Mouse (Mus musculus) forebrain, embryonic 15.5 days (tissue): ENCODE data around the gene Col25a1. TPM values are rescaled to one million over a fixed set of nuclear protein-coding genes. Genes with fewer than 3 reads are reported as not detected.

Experiments
- ATAC-seq: fragments of 200-750 bp; cut with Nextera tagmentation; replicated peaks from 2 replicates; pipeline ENCODE4 v1.8.0; 2017; ENCODE audit warnings: mild to moderate bottlenecking, moderate TSS enrichment, moderate library complexity
- H3K27ac ChIP-seq: fragments of 300-500 bp; sonication (generic); replicated peaks from 2 replicates; pipeline ENCODE4 v1.5.1; 2015; ENCODE audit warnings: mild to moderate bottlenecking, inconsistent platforms
- H3K27me3 ChIP-seq: fragments of 300-500 bp; sonication (generic); 2 replicates; pipeline ENCODE4 v1.6.1; 2015; ENCODE audit warnings: inconsistent platforms
- H3K36me3 ChIP-seq: fragments of 300-500 bp; sonication (generic); 2 replicates; pipeline ENCODE4 v1.6.1; 2015; ENCODE audit warnings: mild to moderate bottlenecking, inconsistent platforms
- H3K4me1 ChIP-seq: fragments of 300-500 bp; sonication (generic); 2 replicates; pipeline ENCODE4 v1.6.1; 2015; ENCODE audit warnings: inconsistent platforms
- H3K4me2 ChIP-seq: fragments of 300-500 bp; sonication (generic); replicated peaks from 2 replicates; pipeline ENCODE4 v1.6.1; 2015; ENCODE audit warnings: mild to moderate bottlenecking, inconsistent platforms
- H3K4me3 ChIP-seq: fragments of 300-500 bp; sonication (generic); 2 replicates; pipeline ENCODE4 v1.5.1; 2015; ENCODE audit warnings: mild to moderate bottlenecking, inconsistent platforms
- H3K9ac ChIP-seq: fragments of 300-500 bp; sonication (generic); replicated peaks from 2 replicates; pipeline ENCODE4 v1.6.1; 2015; ENCODE audit warnings: mild to moderate bottlenecking, inconsistent platforms
- H3K9me3 ChIP-seq: fragments of 300-500 bp; sonication (generic); 2 replicates; pipeline ENCODE4 v1.6.1; 2016; ENCODE audit warnings: inconsistent platforms
- WGBS: fragments of 180-500 bp; shearing (Covaris S2); methylation state at CpG from one replicate; pipeline ENCODE4 v1.1.7; 2015; ENCODE audit warnings: mixed read lengths; 5-methylcytosine and 5-hydroxymethylcytosine counted together
- polyA plus RNA-seq: library from polyadenylated mRNA; unstranded; fragments of >200 nt; fragmentation: Nextera tagmentation; extraction: Ambion mirVana; gene quantifications from 2 replicates; pipeline ENCODE4 v1.2.1, GENCODE M21; 2015

The Col25a1 gene
- polyA plus RNA-seq, 1 experiment from 2014 or later = 3.8 TPM

DNA sequence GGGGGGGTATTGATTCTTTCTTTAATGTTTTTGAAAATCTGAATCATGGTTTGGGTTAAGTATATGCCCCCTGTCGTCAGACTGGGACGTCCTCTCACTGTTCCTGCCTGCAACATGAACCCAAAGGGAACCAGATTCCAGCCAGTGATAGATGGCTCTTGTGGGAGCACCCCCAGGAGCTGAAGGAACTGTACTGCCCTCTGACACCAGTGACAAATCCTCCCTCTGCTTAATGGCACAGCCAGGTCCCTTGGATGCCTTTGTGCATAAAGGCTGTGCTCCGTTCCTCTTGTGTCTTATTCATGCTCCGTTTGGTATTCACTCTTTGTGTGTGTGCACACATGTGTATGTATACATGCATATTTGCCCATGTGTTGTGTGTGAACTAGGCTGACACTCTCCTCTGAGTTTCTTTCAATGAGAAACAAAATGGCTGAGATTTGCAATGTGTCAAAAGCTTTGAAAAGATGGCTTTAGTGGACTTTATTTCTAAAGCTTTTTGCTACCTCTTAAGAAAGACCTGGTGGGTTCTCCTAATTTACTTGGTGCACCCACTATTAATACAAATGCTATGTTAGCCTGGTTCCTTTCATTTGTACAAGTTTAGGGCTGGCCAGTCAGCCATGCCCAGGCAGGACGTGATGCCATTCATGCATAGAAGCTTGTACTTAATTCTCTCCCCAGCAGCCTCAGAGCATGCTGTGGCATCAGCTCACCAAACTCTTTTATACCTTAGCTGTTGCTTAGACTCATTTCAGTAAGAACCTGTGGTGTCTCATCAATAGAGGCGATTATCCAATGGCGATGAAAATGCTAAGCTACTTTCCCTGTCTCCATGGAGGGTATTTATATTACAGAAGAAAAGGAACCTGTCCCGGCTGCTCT is 273.5 kb downstream of the Col25a1 start:
- H3K4me1 ChIP-seq = peaks cover 3% of the 10 kb centered on the region; the same call in 1 of the 2 replicates
- 12% methylated on average over 8 of the region's 8 CpGs for WGBS
- H3K9me3 ChIP-seq = no peaks in the 10 kb centered on the region
- peak; percentile 49; the same call in 1 of the 2 replicates for ATAC-seq
- no peak overlapping the region for H3K9ac ChIP-seq
- H3K4me2 ChIP-seq = no peak overlapping the region
- no peaks in the 10 kb centered on the region for H3K27me3 ChIP-seq
- H3K36me3 ChIP-seq = no peaks in the 10 kb centered on the region
- no peak overlapping the region for H3K4me3 ChIP-seq
- no peak overlapping the region for H3K27ac ChIP-seq

DNA sequence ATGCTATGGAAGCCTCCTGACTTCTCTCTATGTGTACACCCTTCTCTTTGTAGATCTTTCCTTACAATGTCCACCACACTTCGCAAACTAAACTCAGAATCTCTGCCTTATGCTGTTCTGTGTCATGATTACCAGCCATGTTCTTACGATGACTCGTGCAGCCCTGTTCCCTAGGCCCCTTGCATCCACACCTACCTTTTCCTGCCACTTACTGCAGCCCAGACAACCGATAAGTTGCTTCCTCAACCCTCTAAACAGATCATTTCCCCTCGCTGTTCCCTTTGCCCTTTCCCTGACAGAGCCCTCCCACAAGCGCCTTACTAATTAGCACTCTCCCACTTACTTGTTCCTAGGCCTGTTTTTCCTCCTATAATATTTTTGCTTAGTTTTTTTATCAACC is 275.9 kb downstream of the Col25a1 start:
- Histone ChIP-seq H3K27ac (no peak overlapping the region), H3K36me3 (no peaks in the 10 kb centered on the region), H3K4me3 (no peak overlapping the region), H3K27me3 (no peaks in the 10 kb centered on the region), H3K9ac (no peak overlapping the region), H3K4me2 (no peak overlapping the region), H3K4me1 (peaks cover 3% of the 10 kb centered on the region; the same call in 1 of the 2 replicates), H3K9me3 (no peaks in the 10 kb centered on the region)
- ATAC-seq = no peak
- 69% methylated on average over 6 of the region's 6 CpGs for WGBS

DNA sequence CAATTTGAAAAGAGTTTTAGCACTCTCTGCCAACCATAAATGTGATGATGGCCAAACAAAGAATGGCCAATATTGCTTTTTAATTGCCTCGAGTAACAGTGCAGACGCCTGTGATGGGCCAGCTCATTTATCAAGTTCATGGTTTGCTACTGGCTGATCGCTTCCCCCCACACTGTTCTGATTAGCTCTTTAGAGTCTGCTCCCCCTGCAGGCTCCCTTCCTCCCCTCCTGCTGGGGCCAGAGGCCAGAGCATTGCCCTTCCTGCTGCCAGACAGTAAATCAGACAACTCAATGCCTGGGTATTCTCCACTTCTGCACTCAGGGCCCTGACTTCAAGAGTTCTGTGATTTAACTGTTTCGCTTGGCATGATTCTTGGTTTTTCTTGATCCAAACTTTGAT is 281.9 kb downstream of the Col25a1 start:
- no peak for ATAC-seq
- 38% methylated on average over 4 of the region's 4 CpGs for WGBS
- H3K27me3 ChIP-seq = no peaks in the 10 kb centered on the region

GRCm38 (mm10) chr3:130418951-130419350 is 287.6 kb downstream of the Col25a1 start:
- Histone ChIP-seq H3K27me3 (no peaks in the 10 kb centered on the region), H3K9ac (no peak overlapping the region), H3K27ac (no peak overlapping the region), H3K4me3 (no peak overlapping the region), H3K4me1 (no peaks in the 10 kb centered on the region), H3K4me2 (no peak overlapping the region), H3K9me3 (no peaks in the 10 kb centered on the region), H3K36me3 (no peaks in the 10 kb centered on the region)
- WGBS = 92% methylated on average over 9 of the region's 9 CpGs
- ATAC-seq = no peak

More for the DNA sequence above, 281.9 kb downstream of the Col25a1 start:
- Histone ChIP-seq H3K4me1 (no peaks in the 10 kb centered on the region), H3K9me3 (no peaks in the 10 kb centered on the region), H3K9ac (no peak overlapping the region), H3K4me2 (no peak overlapping the region), H3K27ac (no peak overlapping the region), H3K36me3 (no peaks in the 10 kb centered on the region), H3K4me3 (no peak overlapping the region)

DNA sequence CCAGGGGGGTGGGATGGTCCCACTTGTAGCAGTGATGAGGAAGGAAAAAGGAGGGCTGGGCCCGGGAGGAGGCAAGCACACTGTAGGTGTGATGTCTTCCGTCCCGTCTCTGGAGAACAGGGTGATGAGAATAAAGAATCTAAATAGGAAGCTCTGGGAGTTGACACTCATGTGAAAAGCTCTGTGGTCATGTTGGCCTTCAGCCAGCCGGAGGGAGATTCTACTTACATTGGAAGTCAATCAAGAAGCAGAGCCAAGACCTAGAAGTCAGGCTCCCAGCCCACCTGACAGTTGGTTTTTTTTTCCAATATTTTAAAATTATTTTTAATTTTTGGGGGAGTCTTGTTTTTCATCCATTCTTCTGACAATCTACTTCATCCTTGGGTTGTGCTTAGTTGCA is 297.5 kb downstream of the Col25a1 start:
- Histone ChIP-seq H3K4me1 (no peaks in the 10 kb centered on the region), H3K27me3 (no peaks in the 10 kb centered on the region), H3K9me3 (no peaks in the 10 kb centered on the region), H3K4me2 (no peak overlapping the region), H3K36me3 (no peaks in the 10 kb centered on the region), H3K9ac (no peak overlapping the region), H3K27ac (no peak overlapping the region), H3K4me3 (no peak overlapping the region)
- ATAC-seq = no peak
- 89% methylated on average over 4 of the region's 4 CpGs for WGBS

DNA sequence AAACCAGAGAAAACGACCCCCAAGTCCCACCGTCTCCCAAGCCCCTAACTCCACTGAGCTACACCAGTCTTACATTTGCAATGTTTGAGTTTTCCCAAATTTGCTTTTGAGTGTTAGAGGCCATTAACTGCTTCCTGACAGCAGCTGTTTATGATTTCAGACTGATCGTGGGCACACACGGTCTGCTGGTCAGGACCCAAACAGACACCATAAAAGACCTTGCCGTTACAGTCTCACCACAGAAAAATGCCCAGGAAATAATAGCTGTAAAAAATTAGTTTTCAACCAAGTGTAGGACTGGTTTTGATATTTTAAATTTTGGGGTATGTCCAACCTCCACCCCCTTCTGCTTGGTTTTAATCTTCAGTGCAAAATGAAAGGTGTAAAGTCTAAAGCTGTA is 298.8 kb downstream of the Col25a1 start:
- Histone ChIP-seq H3K27me3 (no peaks in the 10 kb centered on the region), H3K36me3 (no peaks in the 10 kb centered on the region), H3K4me3 (no peak overlapping the region), H3K9ac (no peak overlapping the region), H3K9me3 (no peaks in the 10 kb centered on the region), H3K27ac (no peak overlapping the region), H3K4me1 (no peaks in the 10 kb centered on the region), H3K4me2 (no peak overlapping the region)
- ATAC-seq = no peak
- WGBS = 88% methylated on average over 5 of the region's 5 CpGs

DNA sequence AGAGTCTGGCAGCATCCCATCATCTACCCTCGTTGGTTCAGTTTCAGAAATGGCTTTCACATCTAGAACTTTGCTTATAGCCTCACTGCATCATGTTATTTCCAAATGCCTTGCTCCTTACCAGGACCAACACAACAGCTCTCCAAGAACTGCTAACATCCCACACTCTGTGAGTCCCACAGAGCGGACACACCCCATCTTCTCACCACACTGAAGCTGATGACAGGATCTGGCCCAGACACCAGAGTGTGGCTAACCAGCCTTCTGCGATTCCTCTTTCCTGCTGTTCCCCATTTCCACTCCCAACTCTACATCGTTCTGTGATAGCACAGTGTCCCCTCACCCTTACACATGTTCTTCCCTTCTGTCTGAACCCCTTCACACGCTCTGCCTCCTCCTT is 301.5 kb downstream of the Col25a1 start:
- Histone ChIP-seq H3K4me3 (no peak overlapping the region), H3K36me3 (no peaks in the 10 kb centered on the region), H3K9ac (no peak overlapping the region), H3K9me3 (no peaks in the 10 kb centered on the region), H3K27ac (no peak overlapping the region), H3K4me2 (no peak overlapping the region), H3K27me3 (no peaks in the 10 kb centered on the region), H3K4me1 (no peaks in the 10 kb centered on the region)
- no peak for ATAC-seq
- WGBS = 86% methylated on average over 5 of the region's 5 CpGs

GRCm38 (mm10) chr3:130436956-130437355 is 305.7 kb downstream of the Col25a1 start:
- ATAC-seq = no peak
- no peaks in the 10 kb centered on the region for H3K4me1 ChIP-seq
- no peaks in the 10 kb centered on the region for H3K36me3 ChIP-seq
- H3K27ac ChIP-seq = no peak overlapping the region
- H3K27me3 ChIP-seq = no peaks in the 10 kb centered on the region
- no peak overlapping the region for H3K9ac ChIP-seq
- H3K4me3 ChIP-seq = no peak overlapping the region
- no peak overlapping the region for H3K4me2 ChIP-seq
- no peaks in the 10 kb centered on the region for H3K9me3 ChIP-seq

DNA sequence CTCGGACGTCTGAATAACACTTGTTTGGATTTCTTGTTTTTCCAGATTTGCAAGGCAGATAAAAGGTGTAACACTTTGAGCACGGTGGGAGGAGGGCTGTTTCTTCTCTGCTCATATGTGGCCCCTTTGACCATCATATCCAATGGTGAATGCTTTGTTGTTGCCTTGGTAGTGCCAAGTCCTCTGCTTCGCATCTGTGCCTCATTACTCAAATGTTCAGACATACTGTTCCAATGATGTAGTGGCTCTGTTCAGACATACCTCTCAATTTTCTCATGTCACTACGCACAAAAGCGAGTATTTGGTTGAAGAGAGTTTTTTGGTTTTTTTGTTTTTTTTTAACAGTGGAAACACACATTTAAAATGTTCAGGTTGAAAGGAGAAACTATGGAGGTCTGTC is 308.5 kb downstream of the Col25a1 start:
- Histone ChIP-seq H3K4me3 (no peak overlapping the region), H3K4me1 (peaks cover 8% of the 10 kb centered on the region; the same call in 1 of the 2 replicates), H3K27me3 (no peaks in the 10 kb centered on the region), H3K4me2 (no peak overlapping the region), H3K27ac (no peak overlapping the region), H3K36me3 (no peaks in the 10 kb centered on the region), H3K9ac (no peak overlapping the region), H3K9me3 (no peaks in the 10 kb centered on the region)
- WGBS = 88% methylated on average over 6 of the region's 6 CpGs
- ATAC-seq = no peak

DNA sequence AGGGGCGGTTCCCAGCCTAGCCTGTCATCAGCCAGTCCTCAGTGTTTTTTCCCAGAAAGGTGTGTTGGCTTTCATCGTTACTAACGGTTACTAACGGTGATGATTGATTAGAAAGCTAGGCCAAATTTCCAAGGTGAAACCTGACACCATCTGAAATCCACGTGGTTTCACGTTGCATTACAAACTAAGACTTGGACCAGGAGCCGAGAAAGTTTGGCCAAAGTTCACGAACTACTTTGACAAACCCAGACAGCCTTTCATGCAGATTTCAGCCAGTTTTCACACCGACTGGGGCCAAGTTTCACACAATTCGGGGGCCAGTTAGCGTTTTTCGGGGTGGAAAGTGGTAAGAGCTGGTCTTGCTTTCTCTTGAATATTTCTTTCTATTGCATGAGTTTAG is 309.4 kb downstream of the Col25a1 start:
- WGBS = 71% methylated on average over 12 of the region's 12 CpGs

GRCm38 (mm10) chr3:130443842-130444627 is 312.7 kb downstream of the Col25a1 start:
- peaks cover 8% of the 10 kb centered on the region; the same call in 1 of the 2 replicates for H3K4me1 ChIP-seq
- 39% methylated on average over 13 of the region's 13 CpGs for WGBS
- ATAC-seq = peak; percentile 75

More for the DNA sequence above, 309.4 kb downstream of the Col25a1 start:
- no peaks in the 10 kb centered on the region for H3K36me3 ChIP-seq
- peaks cover 8% of the 10 kb centered on the region; the same call in 1 of the 2 replicates for H3K4me1 ChIP-seq
- H3K9ac ChIP-seq = no peak overlapping the region
- H3K9me3 ChIP-seq = no peaks in the 10 kb centered on the region
- ATAC-seq = no peak
- no peak overlapping the region for H3K4me3 ChIP-seq
- H3K27me3 ChIP-seq = no peaks in the 10 kb centered on the region
- no peak overlapping the region for H3K27ac ChIP-seq
- H3K4me2 ChIP-seq = no peak overlapping the region

GRCm38 (mm10) chr3:130449864-130450263 is 318.6 kb downstream of the Col25a1 start:
- no peak overlapping the region for H3K9ac ChIP-seq
- H3K4me1 ChIP-seq = no peaks in the 10 kb centered on the region
- H3K9me3 ChIP-seq = no peaks in the 10 kb centered on the region
- H3K36me3 ChIP-seq = no peaks in the 10 kb centered on the region
- H3K27me3 ChIP-seq = no peaks in the 10 kb centered on the region
- ATAC-seq = no peak
- H3K4me2 ChIP-seq = no peak overlapping the region
- WGBS = 74% methylated on average over 7 of the region's 7 CpGs
- H3K27ac ChIP-seq = no peak overlapping the region
- H3K4me3 ChIP-seq = no peak overlapping the region

More at GRCm38 (mm10) chr3:130443842-130444627, 312.7 kb downstream of the Col25a1 start:
- no peak overlapping the region for H3K27ac ChIP-seq
- H3K27me3 ChIP-seq = no peaks in the 10 kb centered on the region
- no peak overlapping the region for H3K9ac ChIP-seq
- no peak overlapping the region for H3K4me3 ChIP-seq
- no peaks in the 10 kb centered on the region for H3K9me3 ChIP-seq
- no peaks in the 10 kb centered on the region for H3K36me3 ChIP-seq
- H3K4me2 ChIP-seq = no peak overlapping the region
